Mouse (Mus musculus) liver, embryonic 16.5 days (tissue): Measurements from ENCODE around the gene Myom1. TPM values are rescaled to one million over a fixed set of nuclear protein-coding genes. Genes with fewer than 3 reads are reported as not detected.

Experiments used
- polyA plus RNA-seq: library from polyadenylated mRNA; unstranded; fragments of >200 nt; fragmentation: Nextera tagmentation; extraction: Ambion mirVana; gene quantifications from 2 replicates; pipeline ENCODE4 v1.2.1, GENCODE M21; 2015

The Myom1 gene
- polyA plus RNA-seq, 1 experiment from 2014 or later = 3.3 TPM

Other genes with a start within 250 kb of the Myom1 start
- gene Tgif1, start 149.1 kb upstream of the Myom1 start, polyA plus RNA-seq = 8.9 and 9.0 TPM in 2 replicates
- gene Myl12a, start 245 bp downstream of the Myom1 start, polyA plus RNA-seq = 171 and 182 TPM in 2 replicates
- 46.8 and 51.5 TPM in 2 replicates for gene Lpin2, start 179.9 kb downstream of the Myom1 start, polyA plus RNA-seq